Mouse (Mus musculus) heart, embryonic 10.5 days (tissue): ENCODE measurements at regions not wholly inside any gene's neighbourhood (a gene's known extent, or its start where the extent isn't known, plus 50 kb on each side); places are given as distances from the start of the nearest gene placed in this dataset.

Experiments used
- DNase-seq: peaks from one replicate; pipeline ENCODE4 v3.0.0-alpha.2; 2017; ENCODE audit warnings: low spot score
- H3K27ac ChIP-seq: fragments of 300-500 bp; sonication (generic); 2 replicates; pipeline ENCODE4 v1.5.1; 2016; ENCODE audit warnings: mild to moderate bottlenecking
- H3K27me3 ChIP-seq: fragments of 300-500 bp; sonication (generic); 2 replicates; pipeline ENCODE4 v1.6.1; 2016; ENCODE audit warnings: mild to moderate bottlenecking; ENCODE audit not compliant: poor library complexity, insufficient read depth, severe bottlenecking
- H3K36me3 ChIP-seq: fragments of 300-500 bp; sonication (generic); 2 replicates; pipeline ENCODE4 v1.6.1; 2016; ENCODE audit warnings: mild to moderate bottlenecking, moderate library complexity
- H3K4me1 ChIP-seq: fragments of 300-500 bp; sonication (generic); 2 replicates; pipeline ENCODE4 v1.6.1; 2016; ENCODE audit warnings: mild to moderate bottlenecking
- H3K4me3 ChIP-seq: fragments of 300-500 bp; sonication (generic); 2 replicates; pipeline ENCODE4 v1.5.1; 2016; ENCODE audit warnings: mild to moderate bottlenecking, moderate library complexity
- H3K9me3 ChIP-seq: fragments of 300-500 bp; sonication (generic); 2 replicates; pipeline ENCODE4 v1.6.1; 2016; ENCODE audit warnings: mild to moderate bottlenecking, moderate library complexity
- WGBS: fragments of 180-500 bp; shearing (Covaris S2); methylation state at CpG from one replicate; pipeline ENCODE4 v1.1.7; 2016; 5-methylcytosine and 5-hydroxymethylcytosine counted together

DNA sequence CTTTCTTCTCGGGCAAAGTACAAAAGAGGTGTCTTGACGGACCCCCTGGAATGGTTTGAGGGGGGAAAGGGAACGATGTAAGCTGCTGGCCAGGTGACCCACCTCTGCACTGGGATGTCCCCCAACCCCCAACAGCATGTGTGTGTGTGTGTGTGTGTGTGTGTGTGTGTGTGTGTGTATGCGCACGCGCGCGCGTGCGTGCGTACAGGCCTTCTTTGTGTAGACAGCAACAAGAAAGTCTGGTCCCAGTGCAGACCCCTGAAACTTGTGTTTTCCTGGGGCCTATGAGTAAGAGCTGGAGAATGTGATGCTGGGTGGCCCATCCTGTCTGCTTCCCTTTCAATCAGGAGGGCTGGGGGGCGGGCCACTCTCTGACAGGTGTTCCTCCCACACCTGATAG lies 118.7 kb upstream of the 4930535I16Rik start:
- WGBS: 72% methylated on average over 12 of the region's 12 CpGs
- H3K36me3 ChIP-seq: no peaks in the 10 kb centered on the region
- no peak overlapping the region for H3K4me3 ChIP-seq
- peaks cover 10% of the 10 kb centered on the region for H3K4me1 ChIP-seq
- H3K27me3 ChIP-seq: peaks cover 26% of the 10 kb centered on the region
- no peak overlapping the region for H3K27ac ChIP-seq
- no peak for DNase-seq
- no peaks in the 10 kb centered on the region for H3K9me3 ChIP-seq

GRCm38 (mm10) chr4:124035657-124036061 lies 117.8 kb upstream of the 4930535I16Rik start:
- H3K4me3 ChIP-seq: no peak overlapping the region
- 14% methylated on average over 10 of the region's 10 CpGs for WGBS
- no peaks in the 10 kb centered on the region for H3K9me3 ChIP-seq
- no peak overlapping the region; the same call in 1 of the 2 replicates for H3K27ac ChIP-seq
- peaks cover 30% of the 10 kb centered on the region for H3K27me3 ChIP-seq
- no peak for DNase-seq
- no peaks in the 10 kb centered on the region for H3K36me3 ChIP-seq
- H3K4me1 ChIP-seq: peaks cover 10% of the 10 kb centered on the region

- Histone ChIP-seq H3K27ac (no peak overlapping the region; the same call in 1 of the 2 replicates), H3K27me3 (peaks cover 26% of the 10 kb centered on the region), H3K4me1 (peaks cover 10% of the 10 kb centered on the region), H3K36me3 (no peaks in the 10 kb centered on the region), H3K4me3 (no peak overlapping the region), H3K9me3 (no peaks in the 10 kb centered on the region)
- WGBS: 29% methylated on average over 7 of the region's 7 CpGs
- no peak for DNase-seq
Measured at GRCm38 (mm10) chr4:124035192-124035591, 117.4 kb upstream of the 4930535I16Rik start.

DNA sequence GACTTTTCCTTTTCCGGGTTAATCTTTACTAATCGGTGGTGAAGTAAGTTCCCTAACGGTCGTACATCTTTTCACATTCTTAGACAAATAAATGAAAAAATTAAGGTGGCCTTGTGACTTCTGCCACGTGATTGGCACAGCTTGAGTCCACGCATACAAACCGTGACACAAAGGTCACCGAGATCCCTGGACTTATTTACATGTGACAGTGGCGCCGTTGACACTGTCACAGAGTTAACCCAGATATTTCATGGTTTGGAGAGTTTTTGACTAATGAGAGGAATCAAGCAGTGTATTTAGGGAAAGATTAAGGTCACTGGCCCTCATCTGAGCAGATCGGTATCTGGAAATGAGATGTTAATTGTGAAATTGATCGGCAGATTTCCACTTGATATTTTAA lies 110.2 kb upstream of the 4930535I16Rik start:
- Histone ChIP-seq H3K27ac (no peak overlapping the region), H3K36me3 (no peaks in the 10 kb centered on the region), H3K27me3 (peaks cover 5% of the 10 kb centered on the region; the same call in 1 of the 2 replicates), H3K9me3 (no peaks in the 10 kb centered on the region), H3K4me1 (no peaks in the 10 kb centered on the region), H3K4me3 (no peak overlapping the region)
- 90% methylated on average over 12 of the region's 12 CpGs for WGBS
- DNase-seq: no peak

DNA sequence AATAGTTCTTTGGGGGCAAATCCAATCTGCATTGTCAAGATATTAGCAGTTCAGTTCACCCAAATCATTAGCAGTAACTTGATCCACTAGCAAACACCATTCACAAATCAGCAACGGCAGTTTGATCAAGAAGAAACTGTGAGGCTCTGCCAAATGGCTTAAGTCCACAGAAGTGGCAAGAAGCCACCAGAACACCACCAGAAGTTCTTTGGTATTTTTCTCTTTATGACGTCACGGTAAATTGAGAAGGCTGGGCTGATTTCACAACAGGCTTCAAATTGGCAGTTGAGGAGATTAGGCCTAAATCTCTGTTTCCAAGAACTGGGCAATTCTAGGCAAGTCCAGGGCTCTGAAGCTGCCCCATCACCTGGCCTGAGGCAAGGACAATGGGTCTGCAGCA lies 98.6 kb upstream of the 4930535I16Rik start:
- DNase-seq: no peak
- H3K4me1 ChIP-seq: no peaks in the 10 kb centered on the region
- 77% methylated on average over 3 of the region's 3 CpGs for WGBS
- H3K36me3 ChIP-seq: no peaks in the 10 kb centered on the region
- no peaks in the 10 kb centered on the region for H3K9me3 ChIP-seq
- no peaks in the 10 kb centered on the region; the same call in 1 of the 2 replicates for H3K27me3 ChIP-seq
- H3K4me3 ChIP-seq: no peak overlapping the region
- no peak overlapping the region for H3K27ac ChIP-seq

GRCm38 (mm10) chr4:124015323-124015722 lies 97.5 kb upstream of the 4930535I16Rik start:
- WGBS: 49% methylated on average over 6 of the region's 6 CpGs
- Histone ChIP-seq H3K9me3 (no peaks in the 10 kb centered on the region), H3K36me3 (no peaks in the 10 kb centered on the region), H3K27me3 (no peaks in the 10 kb centered on the region; the same call in 1 of the 2 replicates), H3K4me3 (no peak overlapping the region), H3K4me1 (no peaks in the 10 kb centered on the region), H3K27ac (no peak overlapping the region)
- DNase-seq: no peak

DNA sequence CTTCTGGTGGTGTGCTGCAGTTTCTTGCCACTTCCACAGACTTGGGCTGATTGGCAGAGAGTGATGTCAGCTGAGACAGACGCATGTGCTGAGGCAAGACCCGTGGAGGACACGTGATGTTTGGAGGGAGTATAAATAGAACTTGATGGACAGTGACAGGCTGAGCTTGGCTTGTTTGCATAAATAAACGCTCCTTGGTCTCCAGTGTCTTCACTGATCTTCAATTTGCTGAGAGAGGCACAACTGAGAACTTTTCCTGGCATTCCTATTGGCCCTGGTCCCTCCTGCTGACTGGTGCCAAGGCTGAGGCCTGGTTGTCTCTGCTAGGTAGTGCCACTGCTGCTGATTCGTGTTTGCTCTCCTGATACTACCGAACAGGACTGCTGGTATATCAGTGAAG lies 94.6 kb upstream of the 4930535I16Rik start:
- WGBS: 58% methylated on average over 6 of the region's 6 CpGs
- H3K36me3 ChIP-seq: no peaks in the 10 kb centered on the region
- H3K4me1 ChIP-seq: no peaks in the 10 kb centered on the region
- no peak overlapping the region for H3K27ac ChIP-seq
- H3K9me3 ChIP-seq: no peaks in the 10 kb centered on the region
- H3K27me3 ChIP-seq: no peaks in the 10 kb centered on the region; the same call in 1 of the 2 replicates
- DNase-seq: no peak
- no peak overlapping the region for H3K4me3 ChIP-seq

- Histone ChIP-seq H3K9me3 (no peaks in the 10 kb centered on the region), H3K27ac (no peak overlapping the region), H3K27me3 (no peaks in the 10 kb centered on the region), H3K36me3 (no peaks in the 10 kb centered on the region), H3K4me3 (no peak overlapping the region), H3K4me1 (no peaks in the 10 kb centered on the region)
- DNase-seq: no peak
- 91% methylated on average over 1 of the region's 1 CpGs for WGBS
Measured at GRCm38 (mm10) chr4:124008725-124009124, 90.9 kb upstream of the 4930535I16Rik start.

DNA sequence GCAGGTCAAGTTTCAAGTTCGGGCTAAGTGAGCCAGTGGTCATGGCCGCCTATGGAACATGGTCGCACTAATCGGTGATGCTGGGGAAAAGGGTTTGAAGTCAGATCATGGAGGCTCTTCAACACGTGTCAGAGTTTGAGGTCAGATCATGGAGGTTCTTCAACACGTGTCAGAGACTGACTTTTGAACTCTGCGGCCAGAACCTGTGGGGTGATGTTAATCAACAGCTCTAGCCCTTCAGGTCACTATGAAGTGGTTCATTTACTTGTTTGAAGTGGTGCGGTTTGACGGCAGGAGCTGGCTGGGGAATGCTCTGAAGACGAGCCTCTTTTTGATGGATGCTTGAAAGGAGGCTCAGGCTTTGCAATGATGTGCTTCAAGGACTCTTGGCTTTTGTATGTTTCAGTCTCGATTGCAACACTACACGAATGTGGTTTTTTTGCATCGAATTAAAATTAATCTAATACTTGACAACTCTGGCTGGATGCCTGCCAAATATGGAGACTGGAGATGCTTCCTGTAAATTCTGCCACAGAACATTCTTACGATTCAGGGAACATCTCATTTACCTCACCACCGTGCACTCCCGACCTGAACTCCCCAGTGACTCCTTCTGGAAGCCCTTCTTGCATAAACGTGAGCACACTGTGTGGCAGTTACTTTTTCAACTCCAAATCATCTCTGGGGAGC lies 87.9 kb upstream of the 4930535I16Rik start:
- Histone ChIP-seq H3K4me1 (peaks cover 22% of the 10 kb centered on the region), H3K4me3 (no peak overlapping the region), H3K27ac (no peak overlapping the region), H3K36me3 (no peaks in the 10 kb centered on the region), H3K9me3 (no peaks in the 10 kb centered on the region), H3K27me3 (no peaks in the 10 kb centered on the region)
- DNase-seq: no peak
- 67% methylated on average over 17 of the region's 17 CpGs for WGBS

DNA sequence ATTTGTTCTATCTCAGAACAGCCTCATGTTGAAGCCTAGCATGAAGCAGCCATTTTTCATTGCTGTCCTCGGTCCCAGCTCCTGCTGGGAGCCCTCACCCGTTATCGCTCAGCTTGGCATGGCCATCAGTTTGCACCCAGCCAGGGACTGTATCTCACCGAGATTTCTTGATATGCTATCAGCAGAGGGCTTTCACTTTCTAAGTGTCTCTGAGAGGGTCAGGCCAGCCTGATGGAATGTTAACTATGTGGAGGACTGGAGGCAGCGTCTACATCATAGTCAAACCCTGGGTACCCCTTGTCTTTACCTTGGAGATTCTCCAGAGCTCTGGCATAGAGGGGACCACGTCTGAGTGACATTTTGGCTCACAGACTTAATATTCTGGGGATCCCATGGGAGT lies 84.9 kb upstream of the 4930535I16Rik start:
- no peaks in the 10 kb centered on the region for H3K36me3 ChIP-seq
- H3K27ac ChIP-seq: peak overlapping the region; percentile 43; the same call in 1 of the 2 replicates
- 9% methylated on average over 6 of the region's 6 CpGs for WGBS
- no peaks in the 10 kb centered on the region for H3K9me3 ChIP-seq
- peaks cover 11% of the 10 kb centered on the region; the same call in 1 of the 2 replicates for H3K27me3 ChIP-seq
- H3K4me1 ChIP-seq: peaks cover 34% of the 10 kb centered on the region
- no peak for DNase-seq
- H3K4me3 ChIP-seq: no peak overlapping the region

DNA sequence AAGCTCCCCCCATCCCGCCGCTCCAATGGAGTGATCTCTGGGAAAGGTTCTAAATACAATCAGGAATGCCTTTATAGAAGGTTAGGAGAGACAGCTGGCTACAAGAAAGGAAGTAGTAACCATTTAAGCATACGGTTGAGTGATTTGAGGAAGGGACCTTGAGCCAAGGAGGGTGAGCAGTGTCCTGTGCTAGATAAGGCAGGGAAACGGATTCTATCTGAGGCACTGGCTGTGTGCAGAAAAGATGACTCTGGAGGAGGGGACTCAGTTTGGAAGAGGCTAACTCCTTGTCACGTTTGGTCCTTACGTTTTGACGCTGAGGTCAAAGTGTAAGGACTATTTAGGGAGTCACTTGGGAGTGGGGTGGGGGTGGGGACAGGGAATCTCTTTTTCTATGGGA lies 84.3 kb upstream of the 4930535I16Rik start:
- Histone ChIP-seq H3K4me1 (peaks cover 34% of the 10 kb centered on the region), H3K9me3 (no peaks in the 10 kb centered on the region), H3K4me3 (no peak overlapping the region), H3K36me3 (no peaks in the 10 kb centered on the region), H3K27ac (0 out of 2 replicates have a peak overlapping the region, but pooled peaks have one; percentile 43), H3K27me3 (peaks cover 11% of the 10 kb centered on the region; the same call in 1 of the 2 replicates)
- no peak for DNase-seq
- 43% methylated on average over 7 of the region's 7 CpGs for WGBS

DNA sequence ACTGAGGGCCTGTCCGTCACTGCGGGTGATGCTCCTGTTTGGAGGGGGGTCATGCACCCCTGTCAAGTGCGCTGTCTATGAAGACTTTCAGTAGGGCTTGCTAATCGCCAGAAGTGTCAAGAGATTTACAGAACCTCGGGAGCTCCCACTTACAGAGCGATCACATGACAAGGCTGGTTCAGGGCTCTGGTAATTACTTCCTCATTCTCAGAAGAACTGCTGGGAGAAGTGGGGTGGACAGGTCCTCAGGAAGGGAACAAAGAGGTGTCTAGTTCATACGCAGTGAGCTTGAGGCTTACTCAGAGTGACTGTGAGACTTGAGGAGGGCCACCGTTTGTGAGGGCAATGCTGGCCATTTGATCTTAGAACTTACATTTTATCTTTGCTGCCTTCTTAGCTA lies 78.0 kb upstream of the 4930535I16Rik start:
- no peak for DNase-seq
- Histone ChIP-seq H3K36me3 (no peaks in the 10 kb centered on the region), H3K9me3 (no peaks in the 10 kb centered on the region; the same call in 1 of the 2 replicates), H3K27ac (no peak overlapping the region), H3K4me1 (peaks cover 22% of the 10 kb centered on the region), H3K4me3 (no peak overlapping the region), H3K27me3 (peaks cover 32% of the 10 kb centered on the region)
- 69% methylated on average over 8 of the region's 8 CpGs for WGBS

GRCm38 (mm10) chr4:123991223-123991622 lies 73.4 kb upstream of the 4930535I16Rik start:
- DNase-seq: no peak

More at GRCm38 (mm10) chr4:123991223-123991622, 73.4 kb upstream of the 4930535I16Rik start:
- peak overlapping the region; percentile 73; the same call in 1 of the 2 replicates for H3K27ac ChIP-seq
- H3K4me1 ChIP-seq: peaks cover 18% of the 10 kb centered on the region
- 6% methylated on average over 10 of the region's 10 CpGs for WGBS
- no peaks in the 10 kb centered on the region; the same call in 1 of the 2 replicates for H3K9me3 ChIP-seq
- peaks cover 45% of the 10 kb centered on the region for H3K27me3 ChIP-seq
- H3K4me3 ChIP-seq: peak overlapping the region; percentile 57
- no peaks in the 10 kb centered on the region for H3K36me3 ChIP-seq
